Mouse (Mus musculus) B cell, adult 2 months (primary cell): Measurements from ENCODE around the gene Gm9376.

Experiments
- DNase-seq, 2 experiments: peaks; one replicate each; pipeline ENCODE4 v3.0.0; 2022

Gene Gm9376

GRCm38 (mm10) chr14:118282917-118283316, 16.2 kb downstream of the Gm9376 start:
- DNase-seq = no peak

- DNase-seq = no peak
Measured at GRCm38 (mm10) chr14:118286096-118286495, 19.3 kb downstream of the Gm9376 start.

- no peak for DNase-seq
Measured at GRCm38 (mm10) chr14:118289133-118289532, 22.4 kb downstream of the Gm9376 start.

- no peak for DNase-seq
Measured at GRCm38 (mm10) chr14:118290009-118290408, 23.2 kb downstream of the Gm9376 start.

GRCm38 (mm10) chr14:118302606-118303005, 35.8 kb downstream of the Gm9376 start:
- DNase-seq = no peak

GRCm38 (mm10) chr14:118304560-118304959, 37.8 kb downstream of the Gm9376 start:
- DNase-seq = no peak

- DNase-seq = no peak
Measured at GRCm38 (mm10) chr14:118305951-118306350, 39.2 kb downstream of the Gm9376 start.

GRCm38 (mm10) chr14:118307060-118307459, 40.3 kb downstream of the Gm9376 start:
- no peak for DNase-seq

GRCm38 (mm10) chr14:118311703-118312102, 44.9 kb downstream of the Gm9376 start:
- DNase-seq = no peak

GRCm38 (mm10) chr14:118312664-118313063, 45.9 kb downstream of the Gm9376 start:
- no peak for DNase-seq

GRCm38 (mm10) chr14:118313931-118314330, 47.2 kb downstream of the Gm9376 start:
- no peak for DNase-seq

- DNase-seq = no peak
Measured at GRCm38 (mm10) chr14:118317260-118317659, 50.5 kb downstream of the Gm9376 start.
